Mouse (Mus musculus) lung, postnatal 10 days (tissue): ENCODE measurements around the gene Ganc.
A peak's percentile ranks its signal among the peaks of the same experiment; 100 is the strongest.

Experiments used
- DNase-seq: peaks from one replicate; pipeline ENCODE4 v3.0.0; 2021

Ganc gene

DNA sequence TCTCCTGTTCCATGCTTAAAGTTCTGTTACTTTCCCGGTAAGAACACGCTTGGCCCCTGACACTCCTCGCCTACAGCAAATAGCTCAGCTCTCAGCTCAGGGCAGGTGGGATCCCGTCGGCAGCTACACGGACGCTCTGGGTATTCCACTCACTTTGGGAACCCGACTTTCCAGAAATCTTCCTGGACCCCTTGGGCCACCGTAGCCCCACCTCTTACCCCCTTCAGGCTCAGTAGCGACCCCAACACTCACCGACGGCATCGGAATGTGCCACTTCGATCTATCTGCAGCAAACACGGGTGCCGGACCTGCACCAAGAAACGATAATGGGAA is at the start of gene Ganc:
Gene Ganc, plus strand, starts transcription at position 244 of the 333 bp plus-strand sequence.
- DNase-seq, result no peak

DNA sequence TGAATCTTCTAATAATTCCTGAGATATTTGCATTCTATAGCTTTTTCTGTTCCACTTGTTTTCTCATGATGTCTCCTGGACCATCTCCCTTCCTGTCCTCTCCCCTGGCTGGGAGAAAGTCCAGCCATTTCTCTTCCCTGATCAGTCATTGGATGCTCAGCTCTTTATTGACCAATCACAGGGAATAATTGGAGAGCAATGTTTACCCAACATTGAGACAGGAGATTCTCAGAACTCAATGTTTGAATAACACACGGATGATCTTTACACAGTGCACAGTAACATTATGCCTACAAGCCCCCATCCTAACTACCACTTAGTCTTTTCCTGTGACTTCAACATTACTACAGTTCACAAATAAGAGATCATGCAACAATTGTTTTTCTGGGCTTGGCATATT is 43.3 kb upstream of the Ganc start:
- DNase-seq, result no peak

DNA sequence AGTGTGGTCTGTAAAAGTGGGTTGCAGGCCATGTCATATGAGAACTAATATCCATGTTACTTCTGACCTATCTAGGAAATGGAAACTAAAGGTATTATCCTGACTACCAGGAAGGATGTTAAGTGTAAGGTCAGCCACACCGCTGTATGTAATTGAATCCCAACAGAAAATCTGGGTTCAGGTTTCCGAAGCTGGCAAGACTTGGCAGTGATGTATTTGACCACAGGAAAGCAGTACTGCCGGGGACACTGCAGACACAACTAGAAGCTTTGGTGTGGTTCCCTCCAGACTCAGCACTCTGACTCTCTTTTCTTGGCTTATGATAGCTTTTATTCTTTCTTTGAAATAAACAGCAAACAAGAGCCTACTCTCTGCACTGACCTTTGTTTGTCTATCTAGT is 37.2 kb upstream of the Ganc start:
- DNase-seq, result no peak

GRCm38 (mm10) chr2:120367416-120368207 is 36.1 kb upstream of the Ganc start:
- no peak for DNase-seq

DNA sequence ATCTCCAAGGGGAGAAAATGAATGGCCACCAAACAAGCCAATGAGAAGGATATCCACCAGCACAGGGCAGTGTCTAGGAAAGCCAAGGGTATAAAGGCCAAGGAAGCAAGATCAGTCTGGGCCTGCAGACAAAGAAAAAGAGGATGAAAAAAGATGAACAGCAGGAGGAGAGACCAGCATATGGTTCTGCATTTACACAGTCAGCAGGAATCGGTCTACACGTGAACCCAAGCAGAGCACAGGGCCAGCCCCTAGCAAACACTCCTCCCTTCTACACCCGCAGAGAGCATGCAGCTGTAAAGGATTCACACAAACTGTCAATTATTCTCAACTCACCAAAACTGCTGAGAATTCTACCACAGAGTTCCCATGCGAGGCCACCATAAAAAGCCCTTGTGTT is 29.8 kb upstream of the Ganc start:
- no peak for DNase-seq

- DNase-seq, result no peak
Observed at GRCm38 (mm10) chr2:120386264-120386663, 17.4 kb upstream of the Ganc start.

GRCm38 (mm10) chr2:120387291-120387690 is 16.4 kb upstream of the Ganc start:
- DNase-seq, result no peak

GRCm38 (mm10) chr2:120389376-120389775 is 14.3 kb upstream of the Ganc start:
- DNase-seq, result no peak

DNA sequence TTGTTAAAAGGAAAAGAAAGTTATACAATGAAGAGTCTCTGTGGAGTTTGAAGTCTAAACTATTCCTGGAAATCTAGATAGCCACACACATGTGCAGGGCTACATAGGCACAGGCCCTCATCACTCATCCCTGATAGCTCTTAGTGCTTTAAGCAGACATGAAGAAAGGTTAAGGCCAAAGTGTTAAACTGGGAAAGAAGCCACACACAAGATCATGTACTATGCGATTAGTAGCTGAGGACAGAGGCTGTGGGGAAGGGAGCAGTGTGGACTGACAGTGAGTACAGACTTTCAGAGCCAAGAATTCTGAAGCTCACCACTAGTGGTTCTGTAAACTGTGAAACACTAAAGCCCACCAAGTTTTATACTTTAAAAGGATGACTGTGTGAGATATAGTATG is 12.8 kb upstream of the Ganc start:
- no peak for DNase-seq

DNA sequence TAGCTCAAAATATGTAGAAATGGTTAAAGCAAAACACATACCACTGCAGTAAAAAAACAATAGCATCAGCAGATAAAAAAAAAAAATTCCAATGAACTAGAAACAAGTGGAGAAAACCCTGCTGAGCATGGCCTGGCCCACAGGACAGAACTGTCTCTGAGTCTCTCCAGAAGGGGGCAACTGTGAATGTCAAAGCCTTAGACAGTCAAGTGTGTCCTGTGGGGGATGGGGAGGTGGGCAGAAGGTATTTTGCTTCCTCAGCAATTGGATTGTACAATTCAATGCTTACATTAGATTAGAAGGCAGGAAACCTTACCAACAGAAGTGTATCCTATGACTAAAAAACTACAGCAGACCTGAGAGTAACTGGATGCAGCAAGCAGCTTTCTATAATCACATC is 11.3 kb upstream of the Ganc start:
- peak; percentile 3 for DNase-seq

DNA sequence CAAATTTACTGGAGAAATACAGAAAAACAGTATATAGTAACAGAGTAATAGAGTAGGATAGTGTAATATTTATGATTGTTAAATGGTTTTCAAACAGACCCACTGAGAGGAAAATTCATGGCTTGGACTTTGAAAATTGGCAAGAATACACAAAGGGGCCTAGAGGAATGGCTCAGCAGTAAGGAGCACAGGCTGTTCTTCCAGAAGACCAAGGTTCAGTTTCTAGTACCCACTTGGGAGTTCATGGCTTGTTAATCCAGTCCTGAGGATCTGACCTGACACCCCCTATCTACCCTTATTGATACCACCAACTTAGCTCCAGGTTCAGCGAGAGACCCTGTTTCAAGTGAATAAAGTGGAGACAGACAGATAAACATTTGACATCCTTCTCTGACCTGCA is 5.7 kb upstream of the Ganc start:
- no peak for DNase-seq

DNA sequence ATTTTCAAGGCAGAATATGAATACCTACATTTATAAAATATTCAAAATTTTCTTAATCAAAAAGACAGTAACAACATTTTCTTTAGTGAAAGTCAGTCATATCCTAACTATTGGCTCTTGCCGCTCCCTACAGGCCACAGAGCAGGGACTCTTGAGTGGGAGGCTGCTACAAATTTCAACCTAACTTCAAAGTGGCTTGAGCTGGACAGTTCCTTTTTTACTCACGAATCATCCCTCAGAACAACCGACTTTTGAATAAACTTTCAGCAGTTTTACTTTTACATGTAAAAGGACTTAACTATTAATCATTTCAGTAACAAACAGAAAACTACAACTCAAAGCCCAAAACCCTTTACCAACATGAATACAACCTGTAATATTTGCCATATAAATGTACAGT is 883 bp upstream of the Ganc start:
- no peak for DNase-seq

DNA sequence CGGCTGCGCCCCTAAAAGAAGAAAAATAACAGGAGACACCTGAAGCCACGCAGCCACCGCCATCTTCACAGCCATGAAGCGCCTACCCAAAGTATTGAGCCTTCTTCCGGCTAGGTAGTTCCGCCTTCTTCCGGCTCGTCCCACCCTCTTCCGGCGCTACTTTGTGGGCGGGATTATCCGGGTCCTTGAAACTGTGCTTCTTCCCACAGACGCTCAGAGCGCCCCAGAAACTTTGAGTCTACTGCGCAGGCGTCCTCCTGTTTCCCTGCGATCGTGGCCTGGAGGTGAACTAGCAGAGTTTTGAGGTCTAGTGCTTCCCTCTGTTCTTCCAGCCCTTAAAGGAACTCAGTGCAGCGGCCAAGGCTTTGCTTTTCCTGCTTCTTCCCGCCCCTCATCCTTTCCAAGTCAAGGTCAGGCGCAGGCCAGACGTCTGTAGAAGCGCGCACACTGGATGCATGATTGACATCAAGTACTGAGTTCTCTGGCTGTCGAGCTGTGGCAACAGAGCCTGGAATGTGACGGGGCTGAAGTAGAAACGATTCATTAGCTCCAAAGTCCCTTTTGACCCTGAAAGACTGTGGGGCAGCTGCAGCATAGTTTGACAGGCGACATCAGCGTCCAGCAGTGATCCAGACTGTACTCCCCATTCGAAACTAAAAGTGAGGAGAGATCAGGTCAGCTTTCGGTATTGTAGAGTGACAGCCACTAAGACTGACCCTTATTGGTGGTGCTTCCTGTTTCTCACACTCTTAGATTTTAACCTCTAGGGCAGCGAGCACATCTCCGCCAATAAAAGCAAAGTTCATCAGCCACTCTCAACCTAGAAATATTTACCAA is 508 bp downstream of the Ganc start, which contains the start of gene Tmem87a:
Gene Tmem87a, minus strand, starts transcription at position 128 of the 837 bp plus-strand sequence.
- peak; percentile 98 for DNase-seq

DNA sequence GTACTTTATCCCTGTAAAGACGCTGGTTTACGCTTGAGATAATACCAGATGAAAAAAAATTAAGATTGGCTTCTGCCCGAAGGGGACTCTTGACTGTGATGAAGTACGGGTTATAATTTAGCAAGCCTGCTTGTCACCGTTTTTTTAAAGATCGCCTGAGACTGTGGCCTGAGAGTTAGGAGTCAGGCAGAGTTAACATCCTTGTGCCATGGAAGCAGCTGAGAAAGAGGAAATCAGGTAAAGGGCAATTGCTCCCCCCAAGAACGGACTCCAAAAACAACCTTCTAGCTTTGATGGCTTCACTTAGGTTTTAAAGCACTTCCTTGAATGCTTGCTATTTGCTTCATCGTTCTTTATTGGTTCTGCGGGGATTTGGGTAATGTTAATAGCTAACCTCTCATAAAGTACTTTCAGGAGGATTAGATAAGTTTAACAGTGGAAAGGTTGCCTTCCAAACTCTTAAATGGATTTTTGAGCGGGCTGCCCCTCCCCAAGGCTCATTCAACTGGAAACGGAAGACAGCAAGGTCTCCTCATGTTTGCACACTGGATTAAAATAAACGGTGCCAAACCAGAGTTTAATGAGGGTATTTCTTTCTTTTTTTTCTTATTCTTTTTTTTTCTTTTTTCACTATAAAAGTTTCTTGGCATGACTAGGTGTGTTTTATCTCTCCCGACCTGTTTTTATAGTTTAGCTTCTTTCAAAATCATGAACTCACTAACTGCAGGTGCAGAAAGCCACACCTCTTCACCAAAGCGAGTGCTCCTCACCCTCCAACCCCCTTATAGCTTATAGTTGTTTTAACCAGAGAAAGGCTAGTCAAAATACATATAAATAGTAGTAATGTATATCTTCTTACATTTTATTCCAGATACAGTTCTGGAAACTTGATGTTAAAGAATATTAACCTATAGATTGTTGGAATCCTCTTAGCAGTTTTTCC is 1.4 kb downstream of the Ganc start:
- DNase-seq, result peak; percentile 4

DNA sequence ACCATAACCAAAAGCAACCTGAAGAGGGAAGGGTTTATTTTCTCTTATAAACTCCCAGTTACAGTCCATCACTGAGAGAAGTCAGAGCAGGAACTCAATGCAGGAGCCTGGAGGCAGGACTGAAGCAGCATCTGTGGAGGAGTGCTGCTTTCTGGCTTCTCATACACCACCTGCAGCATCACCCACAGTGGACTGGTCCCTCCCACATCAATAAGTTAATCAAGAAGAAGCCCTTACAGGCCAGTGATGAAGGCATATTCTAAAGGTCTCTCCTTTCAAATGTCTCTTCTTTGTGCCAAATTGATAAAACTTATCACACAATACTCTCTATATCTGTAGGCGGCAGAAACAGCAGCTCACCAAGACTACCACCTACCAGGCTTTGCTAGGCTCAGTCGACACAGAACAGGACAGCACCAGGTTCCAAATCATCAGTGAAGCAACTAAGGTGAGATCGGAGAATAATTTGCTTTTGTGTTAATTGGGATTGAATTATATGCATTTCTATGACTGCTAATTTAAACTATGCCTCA is 7.5 kb downstream of the Ganc start:
- no peak for DNase-seq

GRCm38 (mm10) chr2:120414113-120414512 is 10.4 kb downstream of the Ganc start:
- no peak for DNase-seq

GRCm38 (mm10) chr2:120414738-120415414 is 11.2 kb downstream of the Ganc start:
- DNase-seq, result no peak

DNA sequence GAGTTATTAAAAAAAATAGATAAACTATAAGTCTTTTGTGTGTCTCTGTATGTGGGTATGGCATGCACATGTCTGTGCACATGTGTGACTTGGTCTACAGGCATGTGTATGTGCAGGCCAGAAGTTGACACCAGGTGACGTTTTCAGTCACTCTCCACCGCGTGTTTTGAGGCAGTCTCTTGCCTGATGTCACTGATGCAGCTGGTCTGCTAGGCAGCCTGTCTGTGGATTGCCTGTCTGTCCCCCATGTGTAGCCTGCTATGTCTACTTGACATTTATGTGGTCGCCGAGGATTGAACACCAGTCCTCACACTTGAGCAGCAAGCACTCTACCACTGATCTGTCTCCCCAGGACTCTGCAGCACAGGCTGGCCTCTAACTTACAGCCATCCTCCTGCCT is 20.7 kb downstream of the Ganc start:
- DNase-seq, result no peak

- no peak for DNase-seq
Observed at GRCm38 (mm10) chr2:120444486-120444885, 40.8 kb downstream of the Ganc start.

DNA sequence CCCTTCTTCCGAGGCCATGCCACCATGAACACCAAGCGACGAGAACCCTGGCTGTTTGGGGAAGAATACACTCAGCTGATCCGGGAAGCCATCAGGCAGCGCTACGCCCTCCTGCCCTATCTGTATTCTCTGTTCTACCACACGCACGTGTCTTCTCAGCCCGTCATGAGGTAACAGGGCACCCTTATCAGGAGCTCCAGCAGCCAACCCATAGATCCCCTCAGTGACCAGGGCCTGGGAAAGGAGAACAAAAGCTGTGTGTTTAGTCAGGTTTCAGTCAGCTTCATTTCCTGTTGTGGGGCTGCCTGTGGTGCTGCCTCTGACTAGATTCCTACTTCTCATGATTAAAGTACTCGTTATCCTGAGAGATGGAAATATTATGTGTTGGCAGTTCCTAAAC is 42.7 kb downstream of the Ganc start:
- DNase-seq, result no peak

DNA sequence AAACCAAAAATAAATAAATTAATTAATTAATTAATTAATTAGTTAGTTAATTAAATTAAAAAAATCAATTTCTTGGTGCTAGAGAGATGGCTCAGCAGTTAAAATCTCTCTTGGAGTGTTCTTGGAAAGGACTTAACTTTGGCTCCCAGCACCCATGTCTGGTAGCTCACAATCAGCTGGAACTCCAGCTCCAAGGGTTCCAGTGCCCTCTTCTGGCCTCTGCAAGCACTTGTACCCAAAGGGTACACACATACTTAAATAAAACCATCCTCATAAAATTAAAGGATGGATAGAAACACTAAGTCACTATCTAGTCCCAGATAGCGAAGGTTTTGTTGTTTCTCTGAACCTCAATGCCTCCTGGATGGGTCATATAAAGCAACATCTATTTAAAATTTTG is 43.6 kb downstream of the Ganc start:
- DNase-seq, result no peak

- peak; percentile 3 for DNase-seq
Observed at GRCm38 (mm10) chr2:120450724-120451123, 47.0 kb downstream of the Ganc start.
